Mouse (Mus musculus): Measurements from ENCODE around the gene Cenpn. TPM values are rescaled to one million over a fixed set of nuclear protein-coding genes. Genes with fewer than 3 reads are reported as not detected.

Gene Cenpn
- polyA plus RNA-seq, 1 experiment, result 9.2 TPM

- Histone ChIP-seq H3K27me3 (ENCODE audit: control insufficient read depth, insufficient read depth, insufficient read length) (no peaks in the 10 kb centered on the region), H3K4me2 (ENCODE audit: low read depth) (no peak overlapping the region), H3K36me3 (ENCODE audit: control insufficient read depth, insufficient read depth) (no peaks in the 10 kb centered on the region), H3K4me3 (no peak overlapping the region), H3K79me2 (ENCODE audit: control insufficient read depth, insufficient read depth) (no peaks in the 10 kb centered on the region), H3ac (ENCODE audit: control insufficient read depth, insufficient read length) (no peak overlapping the region)
- TF ChIP-seq TCF3 (IDR thresholded peaks at IDR 0.05; ENCODE audit: insufficient read length, low read depth) (no peak), POLR2A (IDR thresholded peaks at IDR 0.05; ENCODE audit: insufficient read length, low read depth) (no peak), USF1 (IDR thresholded peaks at IDR 0.05; ENCODE audit: low read depth) (no peak), MAX (IDR thresholded peaks at IDR 0.05; ENCODE audit: low read depth) (no peak), MYOG (IDR thresholded peaks at IDR 0.05; ENCODE audit: control insufficient read depth in 1 of 3, insufficient read depth in 1 of 3, insufficient read length in 2 of 3, low read depth in 2 of 3) (no peak), MYOD1 (IDR thresholded peaks at IDR 0.05; ENCODE audit: control insufficient read depth in 1 of 3, insufficient read length in 2 of 3, low read depth in 2 of 3) (no peak), E2F4 (IDR thresholded peaks at IDR 0.05; ENCODE audit: insufficient read depth) (no peak), SRF (IDR thresholded peaks at IDR 0.05; ENCODE audit: control insufficient read depth, insufficient read length, low read depth) (no peak), CEBPB (IDR thresholded peaks at IDR 0.05; ENCODE audit: insufficient read depth, poor library complexity, severe bottlenecking) (no peak), REST (IDR thresholded peaks at IDR 0.05; ENCODE audit: insufficient read depth, insufficient read length) (no peak), POLR2AphosphoS2 (IDR thresholded peaks at IDR 0.05; ENCODE audit: insufficient read length, low read depth) (no peak), TCF12 (IDR thresholded peaks at IDR 0.05; ENCODE audit: insufficient read depth, poor library complexity, severe bottlenecking) (no peak)
Observed at GRCm38 (mm10) chr8:116951778-116952177, 30.2 kb downstream of the Cenpn start.

- H3K4me3 ChIP-seq, result no peak overlapping the region
- no peak overlapping the region for H3ac ChIP-seq (ENCODE audit: control insufficient read depth, insufficient read length)
- H3K79me2 ChIP-seq (ENCODE audit: control insufficient read depth, insufficient read depth), result no peaks in the 10 kb centered on the region
- no peaks in the 10 kb centered on the region for H3K36me3 ChIP-seq (ENCODE audit: control insufficient read depth, insufficient read depth)
- H3K27me3 ChIP-seq (ENCODE audit: control insufficient read depth, insufficient read depth, insufficient read length), result no peaks in the 10 kb centered on the region
- no peak overlapping the region for H3K4me2 ChIP-seq (ENCODE audit: low read depth)
- no peak for TF ChIP-seq TCF3 (IDR thresholded peaks at IDR 0.05; ENCODE audit: insufficient read length, low read depth)
- no peak for TF ChIP-seq MYOD1 (IDR thresholded peaks at IDR 0.05; ENCODE audit: control insufficient read depth in 1 of 3, insufficient read length in 2 of 3, low read depth in 2 of 3)
- TF ChIP-seq E2F4 (IDR thresholded peaks at IDR 0.05; ENCODE audit: insufficient read depth), result no peak
- no peak for TF ChIP-seq MYOG (IDR thresholded peaks at IDR 0.05; ENCODE audit: control insufficient read depth in 1 of 3, insufficient read depth in 1 of 3, insufficient read length in 2 of 3, low read depth in 2 of 3)
- no peak for TF ChIP-seq POLR2AphosphoS2 (IDR thresholded peaks at IDR 0.05; ENCODE audit: insufficient read length, low read depth)
- TF ChIP-seq MAX (IDR thresholded peaks at IDR 0.05; ENCODE audit: low read depth), result no peak
- no peak for TF ChIP-seq CEBPB (IDR thresholded peaks at IDR 0.05; ENCODE audit: insufficient read depth, poor library complexity, severe bottlenecking)
- no peak for TF ChIP-seq SRF (IDR thresholded peaks at IDR 0.05; ENCODE audit: control insufficient read depth, insufficient read length, low read depth)
Observed at GRCm38 (mm10) chr8:116952428-116952827, 30.9 kb downstream of the Cenpn start.

GRCm38 (mm10) chr8:116954415-116954814 is 32.9 kb downstream of the Cenpn start:
- Histone ChIP-seq H3K36me3 (ENCODE audit: control insufficient read depth, insufficient read depth) (peaks cover 6% of the 10 kb centered on the region), H3K79me2 (ENCODE audit: control insufficient read depth, insufficient read depth) (no peaks in the 10 kb centered on the region)
- TF ChIP-seq POLR2AphosphoS2 (IDR thresholded peaks at IDR 0.05; ENCODE audit: insufficient read length, low read depth) (no peak), POLR2A (IDR thresholded peaks at IDR 0.05; ENCODE audit: insufficient read length, low read depth) (no peak), TCF12 (IDR thresholded peaks at IDR 0.05; ENCODE audit: insufficient read depth, poor library complexity, severe bottlenecking) (no peak), MYOG (IDR thresholded peaks at IDR 0.05; ENCODE audit: control insufficient read depth in 1 of 3, insufficient read depth in 1 of 3, insufficient read length in 2 of 3, low read depth in 2 of 3) (no peak), TCF3 (IDR thresholded peaks at IDR 0.05; ENCODE audit: insufficient read length, low read depth) (no peak), MYOD1 (IDR thresholded peaks at IDR 0.05; ENCODE audit: control insufficient read depth in 1 of 3, insufficient read length in 2 of 3, low read depth in 2 of 3) (no peak), MAX (IDR thresholded peaks at IDR 0.05; ENCODE audit: low read depth) (no peak)

GRCm38 (mm10) chr8:116969531-116969930 is 48.0 kb downstream of the Cenpn start:
- no peak for TF ChIP-seq TCF12 (IDR thresholded peaks at IDR 0.05; ENCODE audit: insufficient read depth, poor library complexity, severe bottlenecking)
- TF ChIP-seq MAX (IDR thresholded peaks at IDR 0.05; ENCODE audit: low read depth), result no peak
- no peak for TF ChIP-seq TCF3 (IDR thresholded peaks at IDR 0.05; ENCODE audit: insufficient read length, low read depth)
- no peak for TF ChIP-seq MYOD1 (IDR thresholded peaks at IDR 0.05; ENCODE audit: control insufficient read depth in 1 of 3, insufficient read length in 2 of 3, low read depth in 2 of 3)
- TF ChIP-seq MYOG (IDR thresholded peaks at IDR 0.05; ENCODE audit: control insufficient read depth in 1 of 3, insufficient read depth in 1 of 3, insufficient read length in 2 of 3, low read depth in 2 of 3), result no peak
- TF ChIP-seq POLR2AphosphoS2 (IDR thresholded peaks at IDR 0.05; ENCODE audit: insufficient read length, low read depth), result no peak
- TF ChIP-seq CEBPB (IDR thresholded peaks at IDR 0.05; ENCODE audit: insufficient read depth, poor library complexity, severe bottlenecking), result no peak
- no peak for TF ChIP-seq POLR2A (IDR thresholded peaks at IDR 0.05; ENCODE audit: insufficient read length, low read depth)
- TF ChIP-seq REST (IDR thresholded peaks at IDR 0.05; ENCODE audit: insufficient read depth, insufficient read length), result no peak
- TF ChIP-seq SRF (IDR thresholded peaks at IDR 0.05; ENCODE audit: control insufficient read depth, insufficient read length, low read depth), result no peak
- no peak for TF ChIP-seq E2F4 (IDR thresholded peaks at IDR 0.05; ENCODE audit: insufficient read depth)
- TF ChIP-seq USF1 (IDR thresholded peaks at IDR 0.05; ENCODE audit: low read depth), result no peak

More at GRCm38 (mm10) chr8:116954415-116954814, 32.9 kb downstream of the Cenpn start:
- Histone ChIP-seq H3K27me3 (ENCODE audit: control insufficient read depth, insufficient read depth, insufficient read length) (no peaks in the 10 kb centered on the region), H3ac (ENCODE audit: control insufficient read depth, insufficient read length) (no peak overlapping the region), H3K4me3 (no peak overlapping the region), H3K4me2 (ENCODE audit: low read depth) (no peak overlapping the region)

GRCm38 (mm10) chr8:116975066-116975465 is 53.5 kb downstream of the Cenpn start:
- H3K4me2 ChIP-seq (ENCODE audit: low read depth), result no peak overlapping the region
- TF ChIP-seq SRF (IDR thresholded peaks at IDR 0.05; ENCODE audit: control insufficient read depth, insufficient read length, low read depth) (no peak), TCF12 (IDR thresholded peaks at IDR 0.05; ENCODE audit: insufficient read depth, poor library complexity, severe bottlenecking) (no peak), MYOG (IDR thresholded peaks at IDR 0.05; ENCODE audit: control insufficient read depth in 1 of 3, insufficient read depth in 1 of 3, insufficient read length in 2 of 3, low read depth in 2 of 3) (no peak), REST (IDR thresholded peaks at IDR 0.05; ENCODE audit: insufficient read depth, insufficient read length) (no peak), MYOD1 (IDR thresholded peaks at IDR 0.05; ENCODE audit: control insufficient read depth in 1 of 3, insufficient read length in 2 of 3, low read depth in 2 of 3) (no peak), POLR2AphosphoS2 (IDR thresholded peaks at IDR 0.05; ENCODE audit: insufficient read length, low read depth) (no peak), TCF3 (IDR thresholded peaks at IDR 0.05; ENCODE audit: insufficient read length, low read depth) (no peak), E2F4 (IDR thresholded peaks at IDR 0.05; ENCODE audit: insufficient read depth) (no peak), MAX (IDR thresholded peaks at IDR 0.05; ENCODE audit: low read depth) (no peak), USF1 (IDR thresholded peaks at IDR 0.05; ENCODE audit: low read depth) (no peak), POLR2A (IDR thresholded peaks at IDR 0.05; ENCODE audit: insufficient read length, low read depth) (no peak), CEBPB (IDR thresholded peaks at IDR 0.05; ENCODE audit: insufficient read depth, poor library complexity, severe bottlenecking) (no peak)

More at GRCm38 (mm10) chr8:116969531-116969930, 48.0 kb downstream of the Cenpn start:
- Histone ChIP-seq H3ac (ENCODE audit: control insufficient read depth, insufficient read length) (no peak overlapping the region), H3K36me3 (ENCODE audit: control insufficient read depth, insufficient read depth) (no peaks in the 10 kb centered on the region), H3K27me3 (ENCODE audit: control insufficient read depth, insufficient read depth, insufficient read length) (no peaks in the 10 kb centered on the region), H3K4me2 (ENCODE audit: low read depth) (no peak overlapping the region), H3K79me2 (ENCODE audit: control insufficient read depth, insufficient read depth) (no peaks in the 10 kb centered on the region), H3K4me3 (no peak overlapping the region)

More at GRCm38 (mm10) chr8:116975066-116975465, 53.5 kb downstream of the Cenpn start:
- Histone ChIP-seq H3K27me3 (ENCODE audit: control insufficient read depth, insufficient read depth, insufficient read length) (no peaks in the 10 kb centered on the region), H3K4me3 (no peak overlapping the region), H3K36me3 (ENCODE audit: control insufficient read depth, insufficient read depth) (no peaks in the 10 kb centered on the region), H3ac (ENCODE audit: control insufficient read depth, insufficient read length) (no peak overlapping the region), H3K79me2 (ENCODE audit: control insufficient read depth, insufficient read depth) (no peaks in the 10 kb centered on the region)

Data from myocyte (in vitro differentiated cells).